Mouse (Mus musculus) urinary bladder, postnatal 0 days (tissue): ENCODE measurements around the gene 4933425L06Rik. TPM values are rescaled to one million over a fixed set of nuclear protein-coding genes. Genes with fewer than 3 reads are reported as not detected.

Experiments used
- polyA plus RNA-seq: library from polyadenylated mRNA; unstranded; fragments of >200 nt; fragmentation: Nextera tagmentation; extraction: Ambion mirVana; gene quantifications from 2 replicates; pipeline ENCODE4 v1.2.1, GENCODE M21; 2015

Gene 4933425L06Rik
- not detected in 2 replicates for polyA plus RNA-seq

GRCm38 (mm10) chr13:105081862-105082261 lies at the start of gene 4933425L06Rik:
Gene 4933425L06Rik (plus strand): TSS chr13:105082122.

DNA sequence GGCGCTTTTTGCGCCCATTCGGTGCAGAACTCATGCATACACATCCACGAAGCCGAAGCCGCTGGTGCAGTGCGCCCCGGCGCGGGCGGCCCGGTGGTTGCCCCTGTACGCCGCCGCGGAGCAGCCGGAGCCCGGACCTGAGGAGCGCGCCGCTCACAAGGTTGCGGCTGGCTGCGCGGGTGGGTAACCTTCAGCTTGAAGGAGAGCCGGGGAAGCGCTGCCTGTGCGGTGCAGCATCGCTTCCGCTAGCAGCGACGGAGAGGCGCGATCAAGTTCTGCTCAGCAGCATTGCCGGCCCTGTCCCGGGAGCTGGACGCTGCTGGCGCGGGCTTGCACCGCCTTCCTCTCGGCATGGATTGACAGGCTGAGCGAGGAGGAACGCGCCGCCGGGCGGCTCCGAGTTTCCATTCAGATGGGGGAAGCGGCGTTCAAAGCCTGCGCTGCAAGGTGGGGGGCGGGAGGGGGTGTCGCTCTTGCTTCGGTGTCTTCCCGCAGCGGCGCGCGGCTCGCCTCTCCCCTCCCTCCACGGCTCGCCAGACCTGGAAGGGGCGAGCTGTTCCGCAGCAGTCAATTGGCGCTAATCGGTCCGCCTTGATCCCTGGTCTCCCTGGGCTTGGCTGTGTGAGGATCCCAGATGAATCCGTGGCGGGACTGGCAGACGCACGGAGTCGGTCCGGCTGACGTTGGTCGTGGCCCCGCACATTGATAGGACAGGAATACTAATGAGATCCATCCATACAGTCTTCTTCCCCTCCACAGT lies 27.6 kb upstream of the 4933425L06Rik start, which contains the start of gene Rgs7bp:
Rgs7bp (minus strand) TSS at position 750 of the 760 bp plus-strand sequence.

Other genes starting within 250 kb of the 4933425L06Rik start
- not detected in 2 replicates for gene Shisal2b, start 218.2 kb upstream of the 4933425L06Rik start, polyA plus RNA-seq
- 6.0 and 6.5 TPM in 2 replicates for gene Rgs7bp, start 27.2 kb upstream of the 4933425L06Rik start, polyA plus RNA-seq
- gene Rnf180, start 212.7 kb downstream of the 4933425L06Rik start, polyA plus RNA-seq: 1.2 and 1.3 TPM in 2 replicates